Mouse (Mus musculus): ENCODE results near the gene Zbtb4.
"Not testable (repeated sequence)": the region's sequence is repeated elsewhere in the genome, so short reads cannot be mapped to it uniquely, and the experiment has no call there.

Gene Zbtb4

DNA sequence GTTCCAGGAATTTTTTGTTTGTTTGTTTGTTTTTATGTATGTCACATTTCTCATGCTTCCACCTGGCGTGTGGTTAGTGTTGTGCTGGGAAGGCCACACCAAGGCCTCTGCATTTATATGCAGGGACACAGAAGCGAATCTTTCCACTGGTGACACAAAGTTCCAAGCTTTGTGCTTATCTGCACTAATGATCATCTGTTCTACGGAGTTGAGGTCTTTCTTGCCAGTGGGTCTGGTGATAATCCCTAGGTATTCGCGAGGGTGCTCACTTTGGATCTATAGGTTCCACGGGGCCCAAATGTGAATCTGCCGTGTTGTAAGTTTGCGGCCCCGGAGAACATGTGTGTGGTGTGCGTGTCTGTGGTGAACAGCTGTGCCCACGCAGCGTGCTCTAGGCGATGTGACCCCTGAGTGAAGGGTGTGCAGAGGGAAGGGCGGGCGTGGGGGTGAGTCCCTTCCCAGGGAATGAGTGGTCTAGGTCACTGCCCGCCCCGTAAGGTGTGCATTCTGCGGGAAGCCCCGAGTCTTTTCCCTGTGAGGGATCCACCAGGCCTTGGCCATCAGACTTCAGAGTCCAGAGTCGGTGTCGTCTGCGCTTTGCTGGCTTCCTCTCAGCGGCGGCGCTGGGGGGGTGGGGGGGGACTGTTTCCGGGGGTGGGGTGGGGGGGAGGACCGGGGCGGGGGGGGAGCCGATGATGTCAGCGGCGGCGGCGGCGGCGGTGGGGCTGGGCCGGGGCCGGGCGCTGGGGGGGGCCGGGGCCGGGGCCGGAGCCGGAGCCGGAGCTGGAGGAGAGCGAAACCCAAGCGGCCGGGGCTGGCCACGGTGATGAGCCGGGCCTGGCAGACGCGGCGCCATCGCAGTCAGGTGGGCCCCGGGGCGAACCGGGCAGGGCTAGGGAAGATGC is at the start of gene Zbtb4:
Zbtb4 (plus strand) TSS at position 692 of the 905 bp plus-strand sequence.
- DNase-seq = peak; percentile 37

DNA sequence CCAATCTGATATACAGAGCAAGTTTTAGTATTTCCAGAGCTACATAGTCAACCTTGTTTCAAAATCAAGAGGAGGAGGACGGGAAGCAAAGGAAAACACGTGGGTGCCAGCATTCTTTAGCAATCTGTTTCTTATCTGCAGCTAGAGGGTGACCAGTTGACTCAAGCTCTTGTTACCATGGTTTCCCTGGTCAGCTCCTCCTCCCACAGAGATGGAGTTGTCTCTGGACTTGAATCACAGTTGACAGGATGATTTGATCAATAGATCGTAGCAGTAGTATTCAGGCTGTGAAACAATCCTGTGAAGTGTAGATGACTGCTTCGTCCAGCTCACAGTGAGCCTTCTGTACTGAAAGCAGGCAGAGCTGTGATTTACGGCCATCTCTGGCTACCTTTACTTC is 49.8 kb upstream of the Zbtb4 start:
- DNase-seq = no peak

DNA sequence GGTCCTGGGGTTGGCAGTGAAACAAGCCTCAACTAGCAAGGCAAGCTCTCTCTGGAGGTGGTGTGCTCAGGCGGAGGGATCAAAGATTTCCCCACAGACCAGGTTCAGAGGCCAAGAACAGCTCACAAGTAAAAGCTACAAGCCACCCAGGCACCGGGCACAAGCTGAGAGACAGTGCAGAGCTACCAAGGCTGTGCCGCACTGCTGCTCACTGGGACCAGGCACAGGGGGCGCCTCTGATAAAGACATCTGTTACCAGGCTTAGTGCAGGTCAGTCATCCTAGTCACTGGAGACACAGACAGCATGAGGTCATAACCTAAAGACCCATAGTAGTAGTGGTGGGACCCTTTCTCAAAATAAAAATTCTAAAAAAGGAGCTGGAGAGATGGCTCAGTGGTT is 48.8 kb upstream of the Zbtb4 start:
- DNase-seq = no peak

DNA sequence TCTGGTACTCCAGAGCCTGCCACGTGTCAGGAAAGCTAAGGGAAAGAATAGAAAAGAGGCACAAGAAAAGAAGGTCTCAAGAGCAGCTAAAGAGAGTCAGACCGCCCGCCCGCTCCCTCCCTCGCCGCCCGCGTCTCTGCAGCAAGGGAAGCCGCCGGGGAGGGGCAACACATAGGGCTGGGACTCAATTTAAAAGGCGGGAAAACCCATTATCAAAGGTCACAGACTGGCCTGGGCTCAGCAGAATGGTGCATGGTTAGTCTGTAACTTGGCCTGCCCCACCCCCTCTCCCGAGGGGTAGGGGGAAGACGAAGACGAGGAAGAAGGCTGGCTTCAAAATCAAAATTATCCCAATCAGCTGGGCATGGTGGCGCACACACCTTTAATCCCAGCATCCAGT is 47.1 kb upstream of the Zbtb4 start:
- no peak for DNase-seq

DNA sequence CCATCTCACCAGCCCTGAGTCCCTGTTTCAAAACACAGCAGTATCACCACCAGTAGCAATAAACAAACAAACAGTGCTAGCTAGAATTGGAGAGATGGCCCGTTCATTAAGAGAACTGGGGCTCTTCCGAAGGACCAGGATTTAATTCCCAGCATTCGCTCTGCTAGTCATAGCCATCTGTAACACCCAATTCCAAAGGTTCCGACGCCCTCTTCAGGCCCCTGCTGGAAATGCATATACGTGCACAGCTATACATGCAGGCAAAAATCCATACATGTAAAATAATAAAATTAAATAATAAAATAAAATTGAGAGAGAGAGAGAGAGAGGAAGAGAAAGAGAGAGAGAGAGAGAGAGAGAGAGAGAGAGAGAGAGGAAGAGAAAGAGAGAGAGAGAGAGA is 46.3 kb upstream of the Zbtb4 start:
- no peak for DNase-seq

DNA sequence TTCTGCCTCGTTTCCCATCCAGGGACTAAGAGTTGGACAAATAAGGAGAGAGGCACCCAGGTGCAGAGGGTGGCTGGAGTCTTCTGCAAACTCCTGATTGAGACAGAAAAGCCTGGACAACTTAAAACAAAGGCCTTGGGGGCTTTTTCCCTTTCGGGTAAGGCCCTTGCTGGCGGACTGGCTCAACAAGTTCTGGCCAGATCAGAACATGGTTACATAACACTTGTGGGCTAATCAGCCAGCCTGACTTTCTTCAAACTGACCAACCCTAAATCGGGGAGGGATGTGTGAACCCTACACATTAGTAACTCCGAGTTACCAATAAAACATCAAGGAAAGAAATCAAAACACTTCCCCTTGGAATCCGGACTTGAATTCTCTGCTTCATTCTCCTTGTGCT is 44.9 kb upstream of the Zbtb4 start:
- DNase-seq = no peak

DNA sequence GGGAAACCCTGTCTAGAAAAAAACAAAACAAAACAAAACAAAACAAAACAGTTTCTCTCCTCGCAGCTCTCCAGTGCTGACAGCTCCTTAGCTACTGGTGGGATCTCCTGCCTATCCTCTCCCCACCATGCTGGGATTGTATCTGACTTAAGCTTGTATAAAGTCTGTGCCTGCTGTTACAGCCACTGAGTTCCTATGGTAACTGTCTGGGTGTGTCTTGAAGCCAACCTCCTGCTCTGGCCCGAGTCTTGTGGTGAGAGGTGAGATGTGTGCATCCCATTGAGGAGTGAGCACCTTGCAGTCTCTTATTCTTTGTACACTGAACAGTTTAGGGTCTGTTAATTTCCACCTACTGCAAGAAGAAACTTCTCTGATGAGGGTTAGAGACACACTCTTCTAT is 42.6 kb upstream of the Zbtb4 start:
- no peak for DNase-seq

DNA sequence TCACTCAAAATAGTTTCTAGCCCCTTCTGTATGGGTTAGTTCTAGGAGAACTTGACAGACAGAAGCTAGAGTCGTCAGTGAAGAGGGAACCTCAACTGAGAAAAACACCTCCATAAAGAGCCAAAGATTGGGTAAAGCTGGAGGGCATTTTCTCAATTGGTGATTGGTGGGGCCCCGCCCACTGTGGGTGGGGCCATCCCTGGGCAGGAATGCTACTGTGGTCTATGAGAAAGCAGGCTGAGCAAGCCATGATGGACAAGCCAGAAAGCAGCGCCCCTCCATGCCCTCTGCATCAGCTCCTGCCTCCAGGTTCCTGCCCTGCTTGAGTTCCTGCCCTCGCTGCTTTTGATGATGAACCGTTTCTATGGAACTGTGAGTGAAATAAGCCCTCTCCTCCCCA is 39.8 kb upstream of the Zbtb4 start:
- DNase-seq = no peak

DNA sequence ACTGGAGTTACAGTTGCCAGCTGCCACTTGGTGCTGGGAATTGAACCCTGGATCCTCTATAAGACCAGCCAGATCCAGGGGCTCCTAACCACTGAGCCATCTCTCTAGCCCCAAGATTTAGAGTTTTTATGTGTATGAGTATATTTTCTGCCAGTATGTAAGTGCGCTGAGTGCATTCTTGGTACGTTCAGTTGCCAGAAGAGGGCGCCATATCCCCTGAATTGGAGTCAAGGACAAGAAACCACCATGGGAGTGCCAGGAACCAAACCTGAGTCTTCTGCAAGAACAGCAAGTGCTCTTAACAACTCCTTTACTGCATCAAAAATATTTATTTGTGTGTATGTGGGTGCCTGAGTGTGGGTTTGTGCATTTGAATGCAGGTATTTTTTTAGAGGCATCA is 36.6 kb upstream of the Zbtb4 start:
- DNase-seq = peak; percentile 17

DNA sequence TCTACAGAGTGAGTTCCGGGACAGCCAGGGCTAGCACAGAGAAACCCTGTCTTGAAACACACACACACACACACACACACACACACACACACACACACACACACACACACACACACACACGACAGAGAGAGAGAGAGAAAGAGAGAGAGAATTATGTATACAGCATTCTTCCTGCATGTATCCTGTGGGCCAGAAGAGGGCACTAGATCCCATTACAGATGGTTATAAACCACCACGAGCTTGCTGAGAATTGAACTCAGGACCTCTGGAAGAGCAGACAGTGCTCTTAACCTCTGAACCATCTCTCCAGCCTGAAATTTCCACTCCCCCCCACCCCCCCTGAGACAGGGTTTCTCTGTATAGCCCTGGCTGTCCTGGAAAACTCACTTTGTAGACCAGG is 34.3 kb upstream of the Zbtb4 start:
- DNase-seq = not testable (repeated sequence)

DNA sequence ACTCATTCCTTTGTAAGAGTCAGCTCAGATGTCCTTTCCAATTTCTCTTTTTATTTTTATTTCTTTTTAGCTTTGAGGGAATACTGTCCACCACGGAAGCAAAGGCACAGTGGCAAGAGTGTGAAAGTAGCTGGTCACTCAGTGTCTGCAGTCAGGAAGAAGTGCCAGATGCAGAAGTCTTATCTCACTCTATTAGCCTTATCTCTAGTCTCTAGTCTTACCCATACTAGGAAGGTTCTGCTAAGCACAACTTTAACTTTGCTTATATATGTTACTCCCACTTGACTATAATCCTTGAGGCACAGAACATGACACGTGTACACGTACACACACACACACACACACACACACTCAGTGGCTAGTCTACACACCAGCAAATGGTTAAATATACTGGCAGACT is 14.1 kb upstream of the Zbtb4 start:
- DNase-seq = no peak

DNA sequence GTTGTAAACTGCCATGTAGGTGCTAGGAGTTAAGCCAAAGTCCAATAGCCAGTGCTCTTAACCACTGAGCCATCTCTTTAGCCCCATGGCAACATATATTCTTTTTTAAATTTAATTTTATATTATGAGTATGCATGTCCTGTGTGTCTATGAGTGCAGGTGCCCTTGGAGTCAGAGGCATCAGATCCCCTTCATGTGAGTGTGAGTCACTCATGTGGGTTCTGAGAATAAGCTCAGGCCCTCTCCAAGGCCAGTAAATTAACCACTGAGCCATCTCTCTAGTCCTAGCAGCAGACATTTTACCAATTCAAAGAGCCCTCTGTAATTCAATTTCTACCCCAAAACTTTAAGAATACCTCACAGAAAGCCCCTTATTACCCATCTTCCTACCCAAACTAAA is 13.0 kb upstream of the Zbtb4 start:
- DNase-seq = no peak

DNA sequence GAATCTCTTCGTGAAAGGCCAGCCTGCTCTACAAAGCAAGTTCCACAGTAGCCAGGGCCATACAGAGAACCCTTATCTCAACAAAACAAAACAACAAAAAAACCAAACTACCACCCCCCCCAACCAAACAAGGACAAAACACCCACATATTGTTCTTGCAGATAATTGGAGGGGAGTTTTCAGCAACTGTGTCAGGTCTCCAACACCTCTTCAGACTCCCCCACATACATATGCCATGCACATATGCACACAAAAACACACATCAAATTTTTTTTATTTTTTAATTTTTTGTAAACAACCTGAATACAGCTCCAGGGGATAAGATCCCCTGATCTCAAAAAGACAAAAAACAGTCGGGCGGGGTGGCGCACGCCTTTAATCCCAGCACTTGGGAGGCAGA is 11.5 kb upstream of the Zbtb4 start:
- DNase-seq = no peak

DNA sequence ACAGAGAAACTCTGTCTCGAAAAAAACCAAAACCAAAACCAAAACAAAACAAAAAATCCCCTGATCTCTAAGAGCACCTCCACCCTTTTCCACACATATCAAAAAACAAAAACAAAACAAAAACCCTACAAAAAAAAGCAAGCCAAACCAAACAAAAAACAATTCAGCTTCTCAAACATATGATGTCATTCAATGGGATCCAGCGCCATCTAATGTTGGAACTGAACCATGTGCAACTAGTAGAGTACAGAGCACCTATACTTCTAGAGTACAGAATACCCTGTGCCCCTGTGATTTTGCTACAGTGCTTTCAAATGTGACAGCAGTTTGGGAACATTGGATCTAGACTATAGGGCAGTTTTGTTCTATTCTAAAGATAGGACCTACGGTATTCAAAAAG is 11.0 kb upstream of the Zbtb4 start:
- DNase-seq = no peak

DNA sequence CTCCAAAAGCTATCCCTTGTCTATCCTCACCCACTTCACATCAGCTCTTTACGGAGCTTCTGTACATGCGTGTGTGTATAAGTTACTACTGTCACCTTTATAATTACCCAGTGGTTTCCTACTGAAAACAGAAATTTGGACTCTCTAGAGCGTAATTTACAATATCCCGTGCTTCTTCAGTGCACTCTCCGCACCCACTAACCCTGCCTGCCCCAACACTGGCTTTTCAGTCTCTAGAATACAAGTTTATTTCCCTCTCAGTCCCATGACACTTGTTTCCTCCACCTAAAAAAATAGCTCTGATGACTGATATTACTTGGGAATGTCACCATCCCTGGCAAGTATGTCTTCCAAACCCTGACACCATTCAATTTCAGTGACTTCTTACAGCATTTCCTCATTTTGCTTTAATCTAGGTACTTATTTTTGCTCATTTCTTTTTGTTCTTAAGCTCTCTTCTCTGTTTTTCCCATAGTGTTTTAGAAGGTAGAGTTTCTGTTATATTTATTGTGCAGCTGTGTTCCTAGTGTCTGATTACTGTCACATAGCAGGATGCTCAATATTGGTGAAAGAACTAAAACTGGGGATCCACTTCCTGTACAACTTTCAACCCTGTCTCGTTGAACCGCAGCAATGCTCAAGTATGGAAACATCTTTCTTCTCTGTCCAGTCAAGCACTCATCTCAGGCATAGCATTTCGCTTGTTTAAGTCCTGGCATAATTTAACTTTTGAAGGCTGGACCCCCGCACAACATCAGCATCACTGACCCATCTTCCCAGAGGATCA is 8.2 kb upstream of the Zbtb4 start:
- DNase-seq = no peak

DNA sequence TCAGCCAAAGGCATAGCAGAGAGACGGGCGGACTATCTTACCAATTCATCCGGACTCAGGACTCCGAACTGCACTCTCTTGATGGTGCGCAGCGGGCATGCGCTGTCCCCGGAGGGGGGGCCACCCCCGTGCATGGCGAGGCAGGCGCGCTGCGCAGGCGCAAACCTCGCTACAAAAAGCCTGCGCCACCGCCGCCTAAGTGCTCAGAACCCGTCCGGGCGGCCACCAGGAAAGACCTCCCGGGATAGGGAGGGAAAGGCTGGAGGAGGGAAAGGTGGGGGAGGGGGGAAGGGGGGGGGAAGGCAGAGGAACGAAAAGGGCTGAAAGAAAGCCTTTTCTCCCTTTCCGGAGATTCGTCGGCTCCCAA is 7.6 kb upstream of the Zbtb4 start:
- DNase-seq = peak; percentile 97

DNA sequence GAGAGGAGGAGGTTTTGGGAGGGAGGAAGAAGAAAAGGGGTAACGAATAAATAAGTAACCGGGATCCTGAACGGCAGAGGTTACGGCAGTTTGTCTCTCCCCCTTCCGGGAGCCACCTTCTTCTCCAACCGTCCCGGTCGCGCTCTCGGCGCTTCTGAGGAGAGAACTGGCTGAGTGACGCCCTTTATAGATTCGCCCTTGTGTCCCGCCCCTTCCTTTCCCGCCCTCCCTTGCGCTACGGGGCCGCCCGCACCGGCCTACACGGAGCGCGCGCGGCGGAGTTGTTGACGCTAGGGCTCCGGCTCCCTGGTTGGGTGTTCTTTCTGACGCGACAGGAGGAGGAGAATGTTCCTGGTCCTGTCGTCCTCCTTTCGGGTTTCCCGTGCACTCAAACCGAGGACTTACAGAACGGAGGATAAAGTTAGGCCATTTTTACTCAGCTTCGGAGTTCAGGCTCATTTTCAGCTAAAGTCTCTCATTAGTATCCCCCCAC is 7.2 kb upstream of the Zbtb4 start, which contains the start of gene Polr2a:
Polr2a (minus strand) TSS at position 160 of the 493 bp plus-strand sequence.
- peak; percentile 97 for DNase-seq

DNA sequence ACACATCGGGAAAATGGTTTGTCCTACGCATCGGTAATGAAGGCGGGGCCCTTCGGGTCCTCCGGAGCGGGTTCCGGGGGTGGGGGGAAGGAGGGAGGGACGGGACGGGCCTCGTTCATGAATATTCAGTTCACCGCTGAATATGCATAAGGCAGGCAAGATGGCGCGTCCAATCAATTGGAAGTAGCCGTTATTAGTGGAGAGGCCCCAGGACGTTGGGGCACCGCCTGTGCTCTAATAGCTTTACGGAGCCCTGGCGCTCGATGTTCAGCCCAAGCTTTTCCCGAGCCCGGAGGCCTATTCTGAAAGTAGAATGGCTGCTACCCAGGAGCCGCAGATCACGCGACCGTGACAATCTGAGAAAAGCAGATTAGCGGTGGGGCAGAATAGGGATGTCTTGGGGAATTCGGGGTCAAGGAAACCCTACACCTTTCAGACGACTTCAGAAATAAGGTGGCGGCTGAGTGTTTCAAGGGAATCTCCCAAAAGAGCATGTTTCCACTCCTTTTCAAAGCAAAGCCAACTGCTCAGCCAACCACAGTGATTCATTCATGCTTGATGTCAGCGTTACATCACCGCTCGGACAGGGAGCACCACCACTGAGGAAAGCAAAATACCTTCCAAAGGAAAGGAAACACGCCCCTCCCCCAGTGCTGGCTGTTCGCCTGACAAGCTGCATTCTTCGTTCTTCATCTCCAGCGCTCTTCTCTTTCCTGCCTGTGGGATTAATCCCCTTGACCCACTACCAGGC is 6.6 kb upstream of the Zbtb4 start:
- peak; percentile 91 for DNase-seq

DNA sequence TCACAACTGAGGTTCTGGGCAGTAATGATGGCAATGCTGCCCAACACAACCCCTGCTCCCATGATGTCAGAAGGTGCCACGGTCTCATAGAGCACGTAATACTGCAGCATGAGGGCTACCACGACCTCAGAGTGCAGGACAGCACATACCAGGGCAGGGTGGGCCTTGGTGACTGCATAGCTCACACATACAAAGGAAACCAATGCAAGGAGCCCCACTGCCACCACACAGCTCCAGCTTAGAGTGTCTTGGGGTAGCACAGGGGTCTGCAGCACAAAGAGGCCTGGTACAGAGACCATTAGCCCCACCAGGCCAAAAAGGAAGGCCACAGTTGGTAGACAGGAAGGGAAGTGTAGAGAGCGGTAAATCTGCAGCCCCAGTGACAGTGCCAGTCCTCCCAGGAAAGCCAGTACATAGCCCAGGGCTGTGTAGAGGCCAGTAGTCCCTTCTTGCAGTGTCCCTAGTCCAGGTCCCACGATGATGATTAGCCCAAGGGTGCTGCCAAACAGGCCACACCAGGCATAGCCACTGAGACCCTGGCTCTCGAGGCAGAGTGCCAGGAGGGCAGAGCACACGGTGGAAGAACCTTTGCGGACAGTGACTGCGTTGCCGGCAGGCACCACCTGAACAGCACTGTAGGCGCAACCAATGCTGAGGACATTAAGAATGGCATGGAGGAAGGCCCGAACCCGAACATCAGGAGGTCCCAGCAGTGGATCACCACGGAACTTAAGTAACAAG is 5.4 kb upstream of the Zbtb4 start:
- no peak for DNase-seq

DNA sequence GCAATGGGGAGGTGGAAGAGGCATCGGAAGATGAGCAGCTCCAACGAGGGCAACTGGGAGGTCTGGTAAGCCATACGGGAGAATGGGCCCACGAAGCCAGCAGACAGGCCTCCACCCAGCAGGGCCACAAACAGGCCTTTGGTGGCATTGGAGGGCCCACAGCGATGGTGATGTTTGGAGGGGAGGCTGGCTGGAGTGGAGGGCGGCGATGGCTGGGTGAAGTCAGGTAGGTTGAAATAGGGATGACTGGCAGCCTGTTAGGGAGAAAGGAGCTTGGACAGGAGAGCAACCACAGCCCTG is 4.9 kb upstream of the Zbtb4 start:
- DNase-seq = no peak

DNA sequence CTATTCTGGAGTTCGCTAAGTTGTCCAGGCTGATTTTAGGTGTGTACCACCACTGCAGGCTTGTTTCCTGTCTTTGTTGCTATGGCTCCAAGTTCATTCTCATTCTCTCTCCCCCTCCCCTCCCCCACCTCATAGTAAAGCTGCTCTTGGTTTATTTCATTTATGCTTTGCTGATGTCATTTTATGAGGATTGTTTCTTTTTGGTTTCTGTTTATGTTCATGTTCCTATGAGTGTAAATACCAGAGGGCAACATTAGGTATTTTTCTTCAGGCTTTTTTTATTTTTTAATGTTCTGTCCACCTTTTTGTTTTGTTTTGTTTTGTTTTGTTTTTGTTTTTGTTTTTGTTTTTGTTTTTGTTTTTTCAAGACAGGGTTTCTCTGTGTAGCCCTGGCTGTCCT is 3.8 kb upstream of the Zbtb4 start, which contains the start of gene Slc35g3:
Slc35g3 (minus strand) TSS at position 101 of the 400 bp plus-strand sequence.
- no peak for DNase-seq

DNA sequence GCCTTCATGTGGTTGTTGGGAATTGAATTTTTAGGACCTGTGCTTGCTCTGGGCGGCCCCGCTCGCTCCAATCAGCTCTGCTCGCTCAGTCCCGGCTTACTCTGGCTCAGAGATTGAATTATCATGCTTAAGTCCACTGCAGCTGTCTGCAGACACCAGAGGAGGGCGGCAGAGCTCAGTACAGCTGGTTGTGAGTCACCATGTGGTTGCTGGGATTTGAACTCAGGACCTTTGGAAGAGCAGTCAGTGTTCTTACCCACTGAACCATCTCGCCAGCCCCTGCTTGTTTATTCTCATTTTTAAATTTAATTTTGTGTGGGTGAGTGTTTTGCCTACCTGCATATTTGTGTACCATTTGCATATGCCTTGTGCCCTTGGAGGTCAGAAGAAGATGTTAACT is 2.2 kb upstream of the Zbtb4 start:
- no peak for DNase-seq
